Mouse (Mus musculus) 416B (cell line): ENCODE data around the gene Psmb4.
"Not testable (repeated sequence)": the region's sequence is repeated elsewhere in the genome, so short reads cannot be mapped to it uniquely, and the experiment has no call there.

ENCODE experiments used
- DNase-seq: peaks from one replicate; pipeline ENCODE4 v3.0.0; 2011; ENCODE audit warnings: low read depth

Psmb4 gene

DNA sequence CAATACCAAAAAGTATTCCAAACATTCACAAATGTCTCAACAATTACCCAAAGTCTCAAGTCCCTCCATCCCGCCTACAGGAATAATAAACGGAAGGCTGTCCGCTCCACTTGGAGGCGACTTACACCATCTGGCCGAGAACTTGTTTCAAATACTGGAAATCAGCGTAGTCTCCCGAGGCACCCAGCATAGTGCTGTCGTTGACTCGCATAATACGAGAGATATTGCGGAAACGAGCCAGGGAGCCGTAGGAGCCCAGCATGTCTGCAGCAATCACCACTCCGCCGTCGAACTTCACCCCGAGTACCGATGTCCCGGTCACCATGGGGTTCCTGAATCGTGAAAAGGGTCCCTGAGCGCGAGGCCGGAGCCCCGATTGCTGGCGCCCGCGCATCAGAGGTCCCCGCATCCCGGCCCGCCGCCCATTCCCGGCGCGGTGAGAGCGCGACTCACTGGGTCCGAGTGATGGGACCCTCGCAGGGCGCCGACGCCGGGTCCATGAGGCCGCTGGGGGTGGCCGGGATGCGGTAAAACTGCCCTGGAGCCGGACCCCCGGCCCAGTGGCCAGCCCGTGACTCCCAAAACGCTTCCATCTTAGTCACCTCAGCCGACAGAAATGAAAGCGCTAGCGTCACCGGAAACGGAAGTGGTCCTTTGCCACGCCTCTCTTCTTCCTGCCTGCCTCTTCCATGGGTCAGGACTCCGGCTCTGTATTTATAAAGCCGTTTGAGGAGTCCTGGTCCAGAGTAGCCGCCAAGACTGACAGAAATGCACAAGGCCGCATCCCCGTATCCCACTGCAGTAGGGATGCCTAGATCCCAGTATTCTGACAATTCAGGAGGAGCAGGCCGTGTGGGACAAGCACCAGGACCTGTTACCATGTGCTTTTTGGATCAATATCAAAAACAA, at the start of gene Psmb4:
TSS of gene Psmb4 (minus strand) at position 646 of the 909 bp plus-strand sequence.
- peak; percentile 94 for DNase-seq

GRCm38 (mm10) chr3:94936147-94936546, 49.4 kb upstream of the Psmb4 start:
- DNase-seq, result not testable (repeated sequence)

DNA sequence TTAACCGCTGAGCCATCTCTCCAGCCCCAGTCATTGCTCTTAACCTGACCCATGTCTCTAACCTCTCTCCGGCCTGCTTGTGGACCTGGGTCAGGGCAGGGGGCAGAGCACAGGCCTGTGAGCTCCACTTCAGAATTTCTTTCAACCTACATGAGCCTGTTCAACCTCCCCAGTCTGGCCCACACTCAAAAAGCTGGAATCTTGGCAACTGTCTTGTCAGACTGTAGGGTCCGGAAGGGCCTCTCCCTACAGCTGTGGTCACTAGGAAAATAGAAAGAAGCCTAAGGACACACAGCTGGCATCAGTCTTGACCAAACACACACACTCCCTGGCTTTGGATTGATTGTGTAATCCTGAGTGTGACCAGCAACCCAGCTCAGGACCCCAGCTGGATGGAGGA, 48.6 kb upstream of the Psmb4 start:
- DNase-seq, result not testable (repeated sequence)

DNA sequence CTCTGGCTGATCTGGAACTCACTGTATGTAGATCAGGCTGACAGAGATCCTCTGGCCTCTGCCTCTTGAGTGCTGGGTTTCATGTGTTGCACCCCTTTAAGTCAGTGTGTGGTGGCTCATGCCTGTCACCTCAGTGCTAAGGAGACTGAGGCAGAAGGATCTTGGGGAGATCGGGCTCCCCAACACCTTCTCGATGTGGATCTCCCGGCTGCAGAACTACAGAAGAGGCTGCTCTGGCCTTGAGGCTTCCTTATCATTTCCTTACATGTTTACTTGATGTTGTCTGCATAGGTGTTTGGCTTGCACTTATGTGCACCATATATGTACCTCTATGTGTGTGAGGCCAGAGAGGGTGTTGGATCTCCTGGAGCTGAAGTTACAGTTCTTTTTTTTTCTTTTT, 47.8 kb upstream of the Psmb4 start:
- DNase-seq, result not testable (repeated sequence)

GRCm38 (mm10) chr3:94933604-94934003, 46.8 kb upstream of the Psmb4 start:
- not testable (repeated sequence) for DNase-seq

DNA sequence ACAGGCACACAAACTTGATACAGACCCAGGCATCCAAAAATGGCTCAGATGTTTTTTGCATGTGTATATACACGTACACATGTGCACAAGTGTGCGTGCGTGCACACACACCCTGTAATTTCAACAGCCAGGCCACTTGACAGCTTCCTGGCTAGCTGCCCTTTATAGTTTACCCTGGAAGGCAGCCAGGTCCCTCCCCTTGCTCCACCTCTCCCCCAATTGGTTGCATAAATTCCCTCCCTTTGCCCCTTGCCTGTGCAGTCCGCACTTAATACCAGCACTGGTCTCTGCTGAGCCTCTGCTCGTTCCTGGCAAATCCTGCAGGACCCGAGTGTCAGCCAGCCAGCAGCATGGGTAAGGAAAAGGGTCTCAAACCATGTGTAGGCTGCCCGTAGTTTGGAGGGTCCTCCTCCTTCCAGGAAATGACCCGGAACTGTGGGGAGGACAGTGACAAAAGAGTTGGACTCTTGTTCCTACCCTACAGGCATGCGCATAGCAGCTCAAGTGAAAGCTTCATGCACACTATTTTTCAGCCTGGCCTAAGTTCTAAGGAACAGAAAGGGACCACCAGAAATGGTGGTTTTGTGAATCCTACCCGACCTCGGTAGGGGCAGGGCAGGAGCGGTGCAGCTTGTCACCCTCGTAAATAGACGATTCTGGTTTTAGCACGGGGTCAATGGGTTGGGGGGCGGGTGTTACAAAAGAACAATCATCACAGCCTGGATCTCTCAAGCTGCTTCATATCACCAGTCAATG, 46.2 kb upstream of the Psmb4 start, which contains the start of gene Selenbp1:
TSS of gene Selenbp1 (plus strand) at position 248 of the 756 bp plus-strand sequence.
- DNase-seq, result peak; percentile 94

DNA sequence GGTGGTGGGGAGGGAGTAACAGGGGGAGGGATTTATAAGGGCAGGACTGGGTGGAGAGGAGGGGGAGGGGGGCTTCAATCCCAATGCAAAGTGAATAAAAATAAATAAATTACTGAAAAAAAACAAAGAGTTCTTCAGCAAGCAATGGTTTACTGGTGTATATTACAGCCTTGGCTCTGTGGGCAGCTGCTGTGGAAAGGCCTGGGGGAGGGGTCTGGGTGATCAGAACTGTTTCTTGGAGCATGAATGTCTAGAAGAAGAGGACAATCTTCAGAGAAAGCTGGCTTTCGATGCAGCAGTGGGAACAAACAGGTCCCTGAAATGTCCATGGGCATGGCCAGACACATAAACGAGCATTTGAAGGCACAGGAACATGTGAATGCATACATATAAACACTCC, 45.5 kb upstream of the Psmb4 start:
- DNase-seq, result peak; percentile 36

GRCm38 (mm10) chr3:94931427-94932082, 44.8 kb upstream of the Psmb4 start:
- not testable (repeated sequence) for DNase-seq

- DNase-seq, result not testable (repeated sequence)
Measured at GRCm38 (mm10) chr3:94930386-94931266, 43.9 kb upstream of the Psmb4 start.

- not testable (repeated sequence) for DNase-seq
Measured at GRCm38 (mm10) chr3:94928979-94929378, 42.2 kb upstream of the Psmb4 start.

GRCm38 (mm10) chr3:94926301-94926736, 39.6 kb upstream of the Psmb4 start:
- not testable (repeated sequence) for DNase-seq

GRCm38 (mm10) chr3:94924688-94925087, 37.9 kb upstream of the Psmb4 start:
- no peak for DNase-seq

DNA sequence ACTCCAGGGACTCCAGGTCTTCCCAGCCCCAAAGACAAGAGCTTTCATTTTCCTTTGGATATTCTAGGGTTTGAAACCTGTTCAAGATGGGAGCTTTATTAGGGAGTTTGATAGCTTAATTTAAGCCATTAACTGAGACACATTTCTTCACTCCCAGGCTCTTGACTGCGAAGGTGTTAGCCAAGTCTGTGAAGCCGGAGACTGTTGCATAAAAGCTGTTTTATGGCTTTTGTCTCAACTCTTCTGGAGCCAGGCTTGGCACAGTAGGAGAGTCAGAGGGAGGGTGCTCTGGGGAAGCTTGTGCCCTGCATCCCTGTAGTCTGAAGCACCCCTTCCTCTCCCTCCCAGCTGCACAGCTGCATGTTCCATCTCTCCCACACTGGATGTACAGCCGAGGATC, 35.6 kb upstream of the Psmb4 start:
- DNase-seq, result no peak

- no peak for DNase-seq
Measured at GRCm38 (mm10) chr3:94921104-94921503, 34.3 kb upstream of the Psmb4 start.

DNA sequence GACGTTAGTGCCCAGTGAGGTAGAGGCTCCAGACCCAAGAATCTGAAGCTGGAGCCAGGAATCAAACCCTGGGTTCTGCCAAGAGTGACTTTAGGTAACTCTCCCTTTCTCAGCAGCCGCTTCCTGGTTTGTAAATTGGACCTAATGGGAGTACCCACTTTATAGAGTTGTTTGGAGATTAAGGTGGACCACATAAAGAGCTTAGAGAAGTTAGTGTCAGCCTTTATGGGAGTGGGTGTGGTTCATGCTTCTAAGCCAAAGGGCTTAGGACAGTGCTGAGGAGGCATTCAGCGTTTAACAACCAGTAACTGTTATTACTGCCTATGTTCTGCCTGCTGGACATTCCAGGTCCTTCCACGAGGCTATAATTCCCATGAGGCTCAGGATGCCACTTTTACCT, 32.1 kb upstream of the Psmb4 start:
- no peak for DNase-seq

DNA sequence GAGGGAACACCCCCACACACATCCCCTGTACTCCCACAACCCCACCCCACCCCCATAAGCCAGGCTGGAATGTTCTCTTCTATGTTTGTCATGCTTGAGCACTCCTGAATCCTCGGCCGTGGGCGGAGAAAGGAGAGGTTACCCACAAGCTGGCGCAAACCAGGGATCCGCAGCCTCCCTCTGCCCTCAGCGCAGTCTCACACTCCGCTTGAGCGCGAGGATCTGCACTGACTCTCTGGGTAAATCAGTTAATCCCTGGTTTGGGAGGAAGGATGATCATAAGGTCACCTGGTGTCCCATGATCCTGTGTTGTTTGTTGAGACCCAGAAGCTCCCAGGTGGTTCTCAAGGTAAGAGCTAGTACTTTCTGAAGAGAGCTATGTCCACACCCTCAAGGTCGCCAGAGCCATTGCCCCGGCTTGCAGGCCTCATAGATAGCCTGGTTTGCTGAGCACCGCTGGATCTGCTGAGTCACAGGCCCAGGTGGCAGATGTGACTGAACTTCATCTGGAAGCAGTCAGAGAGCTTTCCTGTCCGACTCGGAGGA, 31.1 kb upstream of the Psmb4 start:
- DNase-seq, result peak; percentile 58

DNA sequence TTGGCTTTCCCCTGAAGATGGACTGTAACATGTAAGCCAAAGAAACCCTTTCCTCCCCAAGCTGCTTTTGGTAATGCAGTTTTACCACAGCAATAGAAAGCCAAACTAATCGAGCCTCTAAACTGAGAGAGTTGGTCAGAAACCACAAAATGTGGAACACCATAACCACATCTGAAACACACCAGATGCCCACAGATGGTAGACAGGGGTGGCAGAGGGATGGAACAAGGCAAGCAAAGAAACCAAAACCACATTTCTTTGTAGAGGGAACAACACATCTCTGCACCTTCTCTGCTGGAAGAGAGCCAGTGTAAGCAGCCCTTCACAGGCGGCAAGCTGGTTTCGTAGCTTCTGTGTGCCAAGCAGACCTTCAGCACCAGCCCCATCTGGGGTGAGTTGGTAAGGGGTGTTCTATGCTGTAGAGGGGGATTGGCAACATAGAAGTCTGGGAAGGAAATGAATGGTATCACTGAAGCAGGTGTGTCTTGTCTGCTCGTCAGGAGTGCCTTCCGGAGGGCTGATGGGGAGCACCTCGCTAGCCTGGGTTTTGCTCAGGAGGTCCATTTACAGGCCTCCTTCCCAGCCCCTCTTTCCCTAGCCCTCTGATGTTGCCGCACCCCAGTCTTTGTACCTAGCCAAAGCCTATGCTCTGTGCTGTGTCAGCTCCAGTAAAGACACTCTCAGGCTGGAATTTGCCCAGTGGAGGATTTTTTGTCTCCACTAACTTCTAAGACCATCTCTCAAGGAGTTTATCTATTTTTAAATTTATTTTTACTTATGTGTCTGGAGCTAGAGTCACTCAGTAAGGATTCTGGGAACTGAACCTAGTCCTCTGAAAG, 29.4 kb upstream of the Psmb4 start:
- peak; percentile 96 for DNase-seq

DNA sequence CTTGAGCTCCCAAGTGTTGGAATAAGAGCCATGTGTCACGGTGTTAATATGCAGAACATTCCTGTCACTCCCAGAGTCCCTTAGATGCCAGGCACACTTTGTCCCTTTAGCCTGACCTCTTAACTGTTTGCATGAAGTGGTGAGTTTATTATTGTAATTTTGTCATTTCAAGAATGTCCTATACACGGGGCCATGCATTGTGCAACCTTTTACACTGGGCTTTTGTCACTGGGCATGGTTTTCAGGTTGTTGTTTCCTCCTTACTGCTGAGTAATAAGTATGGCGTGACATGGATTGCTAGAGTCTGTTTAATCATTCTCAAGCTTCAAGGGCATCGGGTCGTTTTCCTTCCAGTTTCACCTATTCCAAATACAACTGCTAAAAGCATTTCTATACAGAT, 27.0 kb upstream of the Psmb4 start:
- DNase-seq, result peak; percentile 47

GRCm38 (mm10) chr3:94911050-94911693, 24.4 kb upstream of the Psmb4 start:
- no peak for DNase-seq
